ENCODE assay signal across 11 mouse cellular contexts in the genomic region with DNA sequence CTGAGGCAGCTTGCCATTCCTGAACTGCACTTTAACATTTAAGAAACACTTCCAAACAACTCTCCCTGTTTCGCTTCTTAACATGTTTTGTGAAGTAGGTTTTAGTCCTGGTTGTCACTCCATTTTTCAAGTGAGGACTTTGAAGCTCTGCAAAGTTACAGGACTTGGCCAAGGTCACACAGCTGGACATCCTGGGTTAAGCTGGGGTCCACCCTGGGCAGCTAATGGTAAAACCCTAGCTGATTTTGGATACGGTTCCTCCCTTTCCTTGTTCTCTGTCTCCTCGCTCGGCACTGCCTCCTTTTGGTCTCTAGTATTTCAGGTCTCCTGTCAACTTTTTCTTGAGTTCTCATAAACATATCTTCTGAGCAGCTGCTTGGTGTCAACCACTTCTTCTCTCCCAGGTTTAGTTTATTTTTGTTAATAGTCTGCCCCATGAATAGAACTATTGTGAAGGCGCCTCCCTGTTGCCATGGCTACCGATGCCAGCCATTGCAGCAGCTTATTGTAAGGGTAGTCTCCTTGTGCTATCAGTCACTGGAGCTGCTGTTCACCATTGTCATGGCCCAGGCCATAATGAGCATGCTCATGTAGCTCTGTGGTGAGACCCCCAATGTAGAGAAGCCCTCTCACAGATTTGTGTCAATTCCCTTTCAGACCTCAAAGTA.
DNase-seq lines count a peak whose midpoint lies in the region; ATAC-seq and TF ChIP-seq lines count a peak whose summit lies in the region.
"Had no signal": no experiment of that assay in that cellular context is flagged by ENCODE, and none has a peak within 500 bp of the region (broad histone marks: within the 10 kb centered on the region; RNA-seq: fewer than 3 reads in every experiment).

No protein-coding gene starts in this region.

- no peak overlapping the region for H3K4me2 ChIP-seq in midbrain, embryonic 12.5 days (replicated peaks)
- no peak overlapping the region for H3K4me2 ChIP-seq in midbrain, postnatal 0 days (ENCODE audit: low read depth, low read length, poor library complexity, severe bottlenecking)
- no peak overlapping the region for H3K4me2 ChIP-seq in forebrain, embryonic 14.5 days (ENCODE audit: low read length)
- H3K4me2 ChIP-seq: heart, embryonic 15.5 days; liver, embryonic 15.5 days had no signal

- no peak overlapping the region for H3K4me3 ChIP-seq in midbrain, embryonic 12.5 days
- no peak overlapping the region for H3K4me3 ChIP-seq in midbrain, postnatal 0 days (ENCODE audit: low read depth, low read length)
- no peak overlapping the region for H3K4me3 ChIP-seq in forebrain, embryonic 14.5 days (ENCODE audit: low read depth, low read length)
- no peak overlapping the region for H3K4me3 ChIP-seq in cerebellum, adult 2 months (replicated peaks; ENCODE audit: insufficient read depth, low read depth, low read length)
- H3K4me3 ChIP-seq: heart, embryonic 15.5 days; liver, embryonic 15.5 days had no signal

- intact Hi-C loops in gastrocnemius, postnatal 36 days (cut with DNase I) = no loop called here

- H3K36me3 ChIP-seq in midbrain, embryonic 12.5 days = no peaks in the 10 kb centered on the region
- no peaks in the 10 kb centered on the region for H3K36me3 ChIP-seq in midbrain, postnatal 0 days (ENCODE audit: insufficient read depth, low read length)
- no peaks in the 10 kb centered on the region for H3K36me3 ChIP-seq in forebrain, embryonic 14.5 days (ENCODE audit: control insufficient read depth, insufficient read depth, low read length)
- H3K36me3 ChIP-seq: heart, embryonic 15.5 days; liver, embryonic 15.5 days had no signal

- no peak overlapping the region for H3K9ac ChIP-seq in midbrain, embryonic 12.5 days (replicated peaks)
- no peak overlapping the region for H3K9ac ChIP-seq in midbrain, postnatal 0 days (replicated peaks; ENCODE audit: low read length, poor library complexity, severe bottlenecking)
- H3K9ac ChIP-seq in forebrain, embryonic 14.5 days (ENCODE audit: low read length) = no peak overlapping the region
- H3K9ac ChIP-seq: heart, embryonic 15.5 days; liver, embryonic 15.5 days had no signal

- DNase-seq in midbrain, postnatal 0 days (ENCODE audit: low spot score) = no peak
- DNase-seq in forebrain, embryonic 14.5 days (ENCODE audit: low spot score) = peak; percentile 48
- DNase-seq in mesoderm, embryonic 11.5 days (ENCODE audit: low read depth, low spot score) = peak; percentile 63
- peak; percentile 19 for DNase-seq in telencephalon, adult 2 months (ENCODE audit: low read depth, low spot score)
- no peak for DNase-seq in cerebellum, postnatal 10 days
- no peak for DNase-seq in cerebellum, adult 2 months
- no peak for DNase-seq in gastrocnemius, postnatal 36 days
- DNase-seq: layer of hippocampus, postnatal 36 days had no signal

- no peak overlapping the region for H3K27ac ChIP-seq in midbrain, embryonic 12.5 days (replicated peaks)
- H3K27ac ChIP-seq in midbrain, postnatal 0 days (ENCODE audit: low read depth, low read length) = no peak overlapping the region
- no peak overlapping the region for H3K27ac ChIP-seq in forebrain, embryonic 14.5 days (ENCODE audit: low read depth, low read length)
- H3K27ac ChIP-seq in cerebellum, adult 2 months (ENCODE audit: insufficient read depth, low read length) = no peak overlapping the region
- H3K27ac ChIP-seq: heart, embryonic 15.5 days; liver, embryonic 15.5 days had no signal

- H3K9me3 ChIP-seq in midbrain, embryonic 12.5 days = no peaks in the 10 kb centered on the region
- no peaks in the 10 kb centered on the region for H3K9me3 ChIP-seq in midbrain, postnatal 0 days (ENCODE audit: low read length)
- no peaks in the 10 kb centered on the region for H3K9me3 ChIP-seq in forebrain, embryonic 14.5 days (replicated peaks; ENCODE audit: control insufficient read depth, low read length)
- H3K9me3 ChIP-seq: heart, embryonic 15.5 days; liver, embryonic 15.5 days had no signal

- H3K4me1 ChIP-seq in midbrain, embryonic 12.5 days = peaks cover 11% of the 10 kb centered on the region
- no peaks in the 10 kb centered on the region for H3K4me1 ChIP-seq in midbrain, postnatal 0 days (ENCODE audit: insufficient read depth, low read length)
- peaks cover 5% of the 10 kb centered on the region; the same call in 1 of the 2 replicates for H3K4me1 ChIP-seq in forebrain, embryonic 14.5 days (ENCODE audit: control insufficient read depth, insufficient read depth, low read length)
- no peaks in the 10 kb centered on the region for H3K4me1 ChIP-seq in cerebellum, adult 2 months (ENCODE audit: control insufficient read depth, insufficient read depth, low read length)
- H3K4me1 ChIP-seq: heart, embryonic 15.5 days; liver, embryonic 15.5 days had no signal

- WGBS in midbrain, embryonic 12.5 days = 54% methylated on average over 6 of the region's 6 CpGs
- WGBS in midbrain, postnatal 0 days = 51% methylated on average over 6 of the region's 6 CpGs
- WGBS in forebrain, embryonic 14.5 days = 49% methylated on average over 6 of the region's 6 CpGs
- 61% methylated on average over 6 of the region's 6 CpGs for WGBS in cerebellum, adult 2 months

- ATAC-seq in midbrain, embryonic 12.5 days (ENCODE audit: low FRiP score, low read depth) = peak; percentile 86
- ATAC-seq in midbrain, postnatal 0 days (ENCODE audit: low FRiP score) = no peak; the same call in 1 of the 2 replicates
- peak; percentile 34; the same call in 1 of the 2 replicates for ATAC-seq in forebrain, embryonic 14.5 days

- TF ChIP-seq CTCF in midbrain, postnatal 0 days (IDR thresholded peaks at IDR 0.05) = no peak
- no peak for TF ChIP-seq CTCF in cerebellum, adult 2 months (IDR thresholded peaks at IDR 0.05; ENCODE audit: borderline replicate concordance, insufficient read depth, low read depth, low read length)

- no peak for TF ChIP-seq POLR2A in cerebellum, adult 2 months (IDR thresholded peaks at IDR 0.05; ENCODE audit: borderline replicate concordance, insufficient read depth, low read length)

- H3K27me3 ChIP-seq in midbrain, embryonic 12.5 days = no peaks in the 10 kb centered on the region
- no peaks in the 10 kb centered on the region for H3K27me3 ChIP-seq in midbrain, postnatal 0 days (ENCODE audit: insufficient read depth, low read length)
- no peaks in the 10 kb centered on the region for H3K27me3 ChIP-seq in forebrain, embryonic 14.5 days (replicated peaks; ENCODE audit: control insufficient read depth, insufficient read depth, low read length)
- H3K27me3 ChIP-seq in cerebellum, adult 2 months (ENCODE audit: control insufficient read depth, insufficient read depth, low read length) = no peaks in the 10 kb centered on the region
- H3K27me3 ChIP-seq: heart, embryonic 15.5 days; liver, embryonic 15.5 days had no signal

Comparison
In these comparisons a context has a peak if more than half of its experiments do, and no peak if none do; other contexts are left out.
1. DNase-seq: peak in forebrain, embryonic 14.5 days (single experiment), mesoderm, embryonic 11.5 days (single experiment) and telencephalon, adult 2 months (single experiment); none in midbrain, postnatal 0 days (single experiment), cerebellum, postnatal 10 days (0 of 2), cerebellum, adult 2 months (0 of 2) and gastrocnemius, postnatal 36 days (0 of 2).